Mouse (Mus musculus): ENCODE measurements at regions not wholly inside any gene's neighbourhood (a gene's known extent, or its start where the extent isn't known, plus 50 kb on each side); places are given as distances from the start of the nearest gene placed in this dataset.

DNA sequence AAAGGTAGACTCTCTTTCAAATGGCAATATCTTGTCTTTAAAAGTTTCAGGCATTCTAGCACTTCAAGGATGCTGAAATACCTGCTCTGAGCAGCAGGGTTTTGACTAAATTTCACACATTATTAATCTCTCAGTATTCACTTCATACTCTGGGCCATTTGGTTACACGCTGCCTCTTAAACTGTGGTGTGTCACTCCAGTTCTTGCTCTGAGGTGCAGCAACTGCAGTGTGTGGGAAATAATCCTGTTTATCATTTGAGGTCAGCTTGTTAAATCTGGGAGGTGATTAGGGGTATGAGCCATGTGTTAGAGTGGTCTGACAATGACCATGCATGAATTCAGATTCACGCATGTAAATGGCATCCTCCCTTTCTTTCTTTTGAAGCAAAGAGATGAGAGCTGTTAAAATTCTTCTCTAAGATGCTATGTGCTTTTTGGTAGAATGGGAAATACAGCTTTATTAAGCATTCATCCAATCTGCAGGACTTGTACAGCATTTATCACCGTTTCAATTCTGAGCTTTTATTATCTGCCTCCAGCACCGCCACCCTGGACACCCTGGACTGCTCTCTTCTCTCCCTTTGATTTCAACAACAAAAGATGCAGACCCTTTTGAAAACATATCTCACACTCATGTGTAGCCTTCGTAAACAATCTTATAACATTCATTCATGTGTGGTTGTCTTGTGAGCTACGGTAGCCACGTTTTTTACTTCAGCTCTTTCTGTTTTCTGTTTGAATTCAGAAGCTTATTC is 362.4 kb upstream of the Gm38303 start:
- DNase-seq = no peak

- no peak for DNase-seq
Observed at GRCm38 (mm10) chr3:10685501-10685951, 350.0 kb upstream of the Gm38303 start.

- DNase-seq = peak; percentile 54
Observed at GRCm38 (mm10) chr3:10684885-10685500, 349.5 kb upstream of the Gm38303 start.

DNA sequence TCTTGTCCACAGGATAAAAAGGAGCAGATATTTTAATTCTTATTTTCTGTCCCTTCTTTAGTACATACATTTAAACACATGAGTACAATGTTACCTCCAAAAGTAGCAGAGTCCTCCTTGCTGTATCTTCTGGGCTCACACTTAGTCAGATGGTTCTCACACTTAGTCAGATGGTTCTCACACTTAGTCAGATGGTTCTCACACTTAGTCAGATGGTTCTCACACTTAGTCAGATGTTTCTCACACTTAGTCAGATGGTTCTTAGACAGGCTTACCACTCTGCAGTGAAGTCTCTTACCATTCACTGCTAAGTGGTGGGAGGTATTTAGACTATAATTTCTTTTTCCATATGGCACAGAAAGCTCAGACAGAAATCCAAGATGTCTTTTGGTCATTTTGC is 346.5 kb upstream of the Gm38303 start:
- DNase-seq = no peak

- DNase-seq = no peak
Observed at GRCm38 (mm10) chr3:10647975-10648511, 312.6 kb upstream of the Gm38303 start.
